Mouse (Mus musculus): ENCODE results near the gene Rnaset2a. TPM values are rescaled to one million over a fixed set of nuclear protein-coding genes. Genes with fewer than 3 reads are reported as not detected.

Rnaset2a gene
- polyA plus RNA-seq (2012; rRNA removed; ENCODE audit: low replicate concordance) = 32.9 and 70.7 TPM in 2 replicates

GRCm38 (mm10) chr17:8147439-8148316, at the start of gene Rnaset2a, which contains the start of gene Gm49673:
Rnaset2a (minus strand) TSS chr17:8148097.
Gm49673 (minus strand) TSS chr17:8147788.

DNA sequence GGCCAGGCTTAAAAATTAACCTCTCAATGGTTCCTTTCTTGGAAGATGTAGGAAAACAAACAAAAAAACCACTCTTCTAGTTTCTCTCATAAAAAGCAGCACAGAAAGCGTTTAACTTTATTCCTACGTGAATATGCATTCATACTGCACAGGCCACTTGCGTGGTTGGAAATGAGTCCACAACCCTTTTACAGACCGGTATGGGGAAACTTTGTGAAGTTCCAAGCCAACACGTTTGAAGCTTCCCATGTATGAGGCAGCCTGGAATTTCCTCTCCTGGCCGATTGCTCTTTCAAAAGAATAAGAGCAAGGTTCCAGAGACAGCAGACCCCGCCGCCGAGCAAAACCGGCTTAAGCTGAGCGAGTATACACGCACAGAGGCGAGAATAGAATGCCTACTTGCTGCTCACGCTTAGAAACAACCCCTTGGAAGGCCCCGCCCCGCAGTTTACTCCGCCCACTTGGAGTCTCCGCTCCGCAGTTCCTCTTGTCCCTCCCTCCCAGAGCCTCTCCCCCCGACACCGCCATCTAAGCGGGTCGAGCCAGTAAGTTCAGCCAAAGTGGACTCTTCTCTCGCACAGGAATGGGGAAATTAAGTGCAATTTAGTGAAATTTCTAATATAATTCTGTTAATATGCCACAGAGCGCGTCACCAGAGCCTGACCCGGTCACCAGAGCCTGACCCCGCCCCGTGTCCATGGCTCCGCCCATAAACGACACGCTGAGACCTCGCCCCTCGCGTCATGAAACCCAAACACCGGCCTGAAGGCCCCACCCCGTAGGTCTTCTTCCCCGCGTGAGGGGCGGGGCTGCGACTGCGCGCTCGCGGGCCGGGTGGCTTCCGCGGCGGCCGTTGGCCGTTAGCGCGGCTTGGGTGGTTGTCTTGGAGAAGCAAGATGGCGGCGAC, 17.1 kb upstream of the Rnaset2a start, which contains the start of gene Fgfr1op:
TSS of gene Fgfr1op (plus strand) at position 801 of the 907 bp plus-strand sequence.

Other genes with a start within 250 kb of the Rnaset2a start
- 3.6 and 36.3 TPM in 2 replicates for gene Tagap, start 222.1 kb downstream of the Rnaset2a start, polyA plus RNA-seq (2012; rRNA removed; ENCODE audit: low replicate concordance)
- gene Rsph3a, start 202.5 kb downstream of the Rnaset2a start, polyA plus RNA-seq (2012; rRNA removed; ENCODE audit: low replicate concordance) = 70.8 and 109 TPM in 2 replicates
- 0.17 TPM in 1 of 2 replicates, not detected in the other for gene Gm49673, start 309 bp downstream of the Rnaset2a start, polyA plus RNA-seq (2012; rRNA removed; ENCODE audit: low replicate concordance)
- gene Fgfr1op, start 17.4 kb upstream of the Rnaset2a start, polyA plus RNA-seq (2012; rRNA removed; ENCODE audit: low replicate concordance) = 3.3 and 3.7 TPM in 2 replicates
- 0.10 and 0.33 TPM in 2 replicates for gene Ccr6, start 87.9 kb upstream of the Rnaset2a start, polyA plus RNA-seq (2012; rRNA removed; ENCODE audit: low replicate concordance)
- 624 and 1,047 TPM in 2 replicates for gene Mpc1, start 134.8 kb upstream of the Rnaset2a start, polyA plus RNA-seq (2012; rRNA removed; ENCODE audit: low replicate concordance)
- 62.6 and 71.7 TPM in 2 replicates for gene Sft2d1, start 163.0 kb upstream of the Rnaset2a start, polyA plus RNA-seq (2012; rRNA removed; ENCODE audit: low replicate concordance)
- 0.16 and 0.26 TPM in 2 replicates for gene Prr18, start 189.4 kb upstream of the Rnaset2a start, polyA plus RNA-seq (2012; rRNA removed; ENCODE audit: low replicate concordance)
- 0.09 and 0.12 TPM in 2 replicates for gene T2, start 207.9 kb upstream of the Rnaset2a start, polyA plus RNA-seq (2012; rRNA removed; ENCODE audit: low replicate concordance)